Mouse (Mus musculus): ENCODE data around the gene Arid4b.

The Arid4b gene

DNA sequence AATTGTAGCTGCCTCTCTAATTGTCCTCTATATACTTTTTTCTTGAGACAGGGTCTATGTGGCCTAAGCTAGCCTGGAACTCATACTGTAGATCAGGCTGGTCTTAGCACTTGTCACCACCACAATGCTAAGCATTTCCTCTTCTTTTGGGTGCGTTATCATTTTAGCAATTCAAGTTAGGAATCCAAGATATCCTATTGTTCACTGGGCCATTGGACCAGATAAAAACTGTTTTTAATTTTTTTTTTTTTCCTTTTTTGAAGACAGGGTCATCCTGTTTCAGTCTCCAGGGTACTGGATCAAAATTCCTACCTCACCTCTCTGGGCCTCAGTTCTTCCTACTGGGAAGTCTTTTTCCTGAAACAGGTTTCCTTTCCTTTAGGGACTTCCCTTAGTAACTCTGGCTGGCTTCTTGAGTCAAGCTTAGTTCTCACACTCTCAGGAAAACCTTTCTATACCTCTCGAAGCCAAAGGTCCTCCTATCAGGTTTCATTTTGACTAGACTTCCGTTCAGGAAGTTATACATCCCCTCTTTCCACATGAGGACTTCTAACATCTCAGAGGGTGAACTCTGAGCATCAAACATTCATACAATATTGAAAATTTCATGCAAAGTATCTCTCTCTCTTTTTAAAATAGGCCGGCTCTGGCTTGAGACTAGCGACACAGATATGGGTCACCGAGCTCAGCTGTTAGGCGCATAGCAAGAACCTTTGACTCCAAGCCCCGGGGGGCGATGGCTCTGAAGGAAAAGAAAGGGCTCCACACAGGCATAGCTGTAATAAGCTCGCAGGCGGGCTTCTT is 621 bp upstream of the Arid4b start:
- no peak for DNase-seq

DNA sequence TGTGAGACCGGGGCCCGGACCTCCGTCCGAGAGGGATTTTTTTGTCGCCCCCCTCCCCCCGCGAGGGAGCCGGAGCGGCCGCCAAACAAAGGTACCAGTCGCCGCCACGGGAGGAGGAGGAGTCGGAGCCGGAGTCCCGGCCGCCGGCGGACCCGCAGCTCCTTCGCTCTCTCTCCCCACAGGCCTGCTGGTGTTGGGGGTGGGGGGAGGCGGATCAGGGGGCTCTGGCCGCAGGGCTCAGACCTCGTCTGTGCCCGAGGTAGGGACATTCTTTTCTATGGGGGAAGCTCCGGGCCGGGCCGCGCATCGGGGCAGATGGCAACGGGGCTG is 875 bp downstream of the Arid4b start:
- no peak for DNase-seq

DNA sequence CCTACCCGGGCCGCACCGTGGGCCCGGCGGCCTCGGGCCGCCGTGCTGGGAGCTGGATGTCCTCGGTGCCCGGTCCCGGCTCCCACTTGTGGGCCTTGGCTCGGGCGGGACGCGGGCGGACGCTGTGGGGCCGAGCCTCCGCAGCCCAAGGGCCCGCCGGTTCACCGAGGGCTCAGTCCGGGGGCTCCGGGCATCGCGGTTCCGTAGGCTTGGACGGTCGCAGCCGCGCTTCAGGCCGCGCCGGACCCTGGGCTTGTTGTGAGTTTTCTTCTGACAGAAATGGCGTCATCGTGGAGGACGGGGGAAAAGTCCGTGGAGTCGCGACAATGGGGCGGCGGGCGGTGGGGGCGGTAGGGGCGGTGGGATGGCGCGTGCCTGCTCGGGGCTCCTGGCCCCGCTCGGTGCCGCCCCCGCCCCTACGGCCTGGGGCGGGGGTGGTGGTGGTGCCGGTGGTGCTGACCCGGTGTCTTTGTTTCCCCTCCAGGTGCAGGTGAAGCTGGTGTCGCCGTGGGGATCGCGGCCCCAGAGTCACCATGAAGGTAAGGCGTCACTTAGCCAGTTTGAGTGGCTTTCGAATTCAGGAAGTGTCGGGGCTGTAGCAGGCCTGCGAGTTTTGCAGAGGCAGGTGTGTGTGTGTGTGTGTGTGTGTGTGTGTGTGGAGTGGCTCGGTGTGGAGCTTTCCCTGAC is 1.5 kb downstream of the Arid4b start:
- DNase-seq, result peak; percentile 58 to 72

DNA sequence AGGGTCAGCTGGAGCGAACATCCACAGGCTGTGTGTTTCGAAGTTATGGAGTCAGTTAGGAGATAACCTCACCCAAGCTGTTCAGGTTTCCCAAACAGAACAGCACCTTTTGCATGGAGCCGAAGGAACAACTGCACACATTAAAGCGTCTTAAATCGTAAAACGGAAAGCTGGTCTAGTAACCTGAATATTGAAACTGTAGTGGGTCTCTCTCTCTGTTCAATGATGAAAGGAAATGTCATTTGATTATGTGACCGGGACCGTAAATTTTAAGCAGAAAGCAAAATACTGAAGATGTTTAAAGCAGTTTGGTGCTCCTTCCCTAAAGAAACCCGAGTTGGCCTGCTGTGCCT is 2.0 kb downstream of the Arid4b start:
- no peak for DNase-seq

DNA sequence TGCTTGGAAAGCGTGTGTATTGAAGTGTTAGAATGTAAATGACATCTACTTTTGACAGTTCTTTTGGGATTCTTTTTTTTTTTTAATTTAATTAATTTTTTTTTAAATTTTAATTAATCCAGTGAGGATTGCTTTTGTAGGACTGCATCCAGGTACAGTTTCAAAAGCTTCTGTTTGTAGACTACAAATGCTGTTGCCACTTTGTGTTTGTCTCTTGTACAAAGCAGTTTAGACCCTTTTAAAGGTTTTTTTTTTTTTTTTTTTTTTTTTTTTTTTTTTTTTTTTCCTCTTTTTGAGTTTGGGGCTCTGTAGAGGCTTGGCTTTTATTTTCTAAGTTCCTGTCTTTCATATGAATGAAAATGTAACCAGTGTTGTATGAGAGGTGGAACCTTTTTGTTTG is 2.7 kb downstream of the Arid4b start:
- DNase-seq, result no peak

DNA sequence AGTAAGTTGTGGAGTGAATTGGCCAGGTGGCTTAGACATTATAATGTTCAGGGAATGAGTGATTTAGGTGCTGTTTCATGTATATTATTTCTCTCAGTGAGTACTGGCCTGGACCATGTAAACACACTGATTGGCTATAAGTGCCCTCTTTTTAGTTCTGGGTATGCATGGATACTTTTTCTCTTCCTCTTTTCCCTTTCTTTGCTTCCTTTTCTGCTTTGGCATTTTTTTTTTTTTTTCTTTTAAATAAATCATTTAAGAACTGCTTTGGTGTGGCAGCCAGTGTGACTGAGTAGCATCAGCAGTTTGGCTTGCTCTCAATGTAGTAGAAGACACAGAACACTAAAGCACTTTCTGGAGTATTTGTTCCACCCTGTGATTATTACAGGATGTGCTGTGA is 5.0 kb downstream of the Arid4b start:
- no peak for DNase-seq

DNA sequence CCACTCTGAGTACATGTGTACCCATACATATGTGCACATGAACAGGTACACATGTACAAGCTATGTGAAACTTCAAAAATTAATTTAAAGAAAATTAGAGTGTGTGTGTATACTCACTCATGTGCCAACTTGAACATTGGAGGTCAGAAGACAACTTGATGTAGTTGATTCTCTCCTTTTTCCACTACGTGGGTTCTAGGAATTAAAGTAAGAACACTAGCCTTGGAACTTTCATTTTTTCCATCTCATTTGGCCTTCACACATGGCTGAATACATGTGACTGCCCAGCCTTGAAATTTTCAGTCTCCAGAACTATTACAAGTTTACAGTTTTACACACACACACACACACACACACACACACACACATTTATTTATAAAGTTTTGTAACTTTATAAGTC is 6.3 kb downstream of the Arid4b start:
- no peak for DNase-seq

DNA sequence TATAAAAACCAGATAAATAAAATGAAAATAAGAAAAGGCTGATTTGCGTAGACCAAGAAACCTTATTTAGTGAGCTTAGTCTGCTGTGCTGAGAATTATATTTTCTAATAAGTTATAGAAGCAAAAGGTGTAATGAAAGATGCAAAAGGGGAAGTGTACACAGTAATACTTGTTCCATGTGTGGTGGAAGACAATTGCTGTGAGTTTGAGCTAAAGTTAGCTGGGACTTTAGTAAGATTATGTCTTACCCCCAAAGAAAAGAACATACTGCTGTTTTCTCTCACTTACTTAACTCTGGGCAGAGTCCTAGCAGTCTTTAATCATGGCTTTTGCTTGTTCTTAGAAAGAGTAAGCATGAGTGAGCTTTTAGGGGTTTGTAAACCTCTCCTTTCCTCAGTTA is 11.3 kb downstream of the Arid4b start:
- DNase-seq, result no peak

DNA sequence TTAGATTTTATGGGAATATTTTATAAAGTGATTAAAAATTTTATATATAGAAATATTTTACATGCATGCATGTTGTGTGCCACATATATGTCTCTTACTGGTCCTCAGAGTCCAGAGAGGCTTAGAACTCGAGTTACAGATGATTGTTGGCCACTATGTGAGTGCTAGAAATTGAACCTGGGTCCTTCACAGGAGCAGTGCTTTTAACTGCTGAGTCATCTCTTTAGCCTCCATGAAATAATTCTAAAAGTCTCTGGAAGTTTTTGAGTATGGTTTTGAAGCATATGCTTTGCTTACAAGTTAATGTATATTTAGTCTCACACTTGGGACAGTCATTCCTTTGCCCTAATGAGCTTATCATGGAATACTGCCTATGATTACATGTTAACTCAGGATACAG is 12.3 kb downstream of the Arid4b start:
- no peak for DNase-seq

DNA sequence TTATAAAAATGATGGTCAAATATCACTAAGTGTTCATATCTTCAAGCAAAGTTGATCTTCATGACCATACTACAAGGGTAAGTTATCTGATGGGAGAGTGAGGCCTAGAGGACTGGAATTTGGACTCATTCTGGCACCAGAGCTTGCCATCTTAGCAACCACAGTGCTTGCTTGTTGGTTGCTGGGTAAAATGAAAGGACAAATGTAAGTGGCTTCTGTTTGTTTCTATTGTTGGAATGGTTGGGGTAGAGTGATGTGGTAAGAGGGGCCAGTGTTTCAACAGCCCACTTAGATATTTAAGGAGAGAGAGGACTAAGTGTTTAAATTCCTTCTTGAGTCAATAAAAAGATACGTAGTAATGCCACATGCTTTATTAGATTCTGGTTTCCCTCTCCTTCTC is 25.6 kb downstream of the Arid4b start:
- DNase-seq, result no peak

DNA sequence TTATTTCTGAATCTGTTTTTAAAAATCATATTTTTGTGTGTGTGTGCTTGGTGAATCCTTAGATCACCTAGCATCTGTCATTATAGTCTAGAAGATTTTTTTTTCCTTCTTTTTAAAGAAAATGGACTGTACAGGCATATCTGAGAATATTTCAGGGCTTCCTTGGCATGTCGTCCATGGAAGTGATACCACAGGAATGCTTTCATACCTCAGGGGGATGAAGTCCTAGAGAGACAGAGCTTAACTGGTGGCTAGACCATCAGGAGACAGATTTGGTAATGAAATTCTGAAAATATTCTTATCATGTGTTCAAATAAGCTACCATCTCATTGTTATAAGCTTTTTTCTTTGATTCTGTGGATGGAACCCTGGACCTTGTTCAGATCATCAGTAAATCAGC is 40.0 kb downstream of the Arid4b start:
- no peak for DNase-seq

DNA sequence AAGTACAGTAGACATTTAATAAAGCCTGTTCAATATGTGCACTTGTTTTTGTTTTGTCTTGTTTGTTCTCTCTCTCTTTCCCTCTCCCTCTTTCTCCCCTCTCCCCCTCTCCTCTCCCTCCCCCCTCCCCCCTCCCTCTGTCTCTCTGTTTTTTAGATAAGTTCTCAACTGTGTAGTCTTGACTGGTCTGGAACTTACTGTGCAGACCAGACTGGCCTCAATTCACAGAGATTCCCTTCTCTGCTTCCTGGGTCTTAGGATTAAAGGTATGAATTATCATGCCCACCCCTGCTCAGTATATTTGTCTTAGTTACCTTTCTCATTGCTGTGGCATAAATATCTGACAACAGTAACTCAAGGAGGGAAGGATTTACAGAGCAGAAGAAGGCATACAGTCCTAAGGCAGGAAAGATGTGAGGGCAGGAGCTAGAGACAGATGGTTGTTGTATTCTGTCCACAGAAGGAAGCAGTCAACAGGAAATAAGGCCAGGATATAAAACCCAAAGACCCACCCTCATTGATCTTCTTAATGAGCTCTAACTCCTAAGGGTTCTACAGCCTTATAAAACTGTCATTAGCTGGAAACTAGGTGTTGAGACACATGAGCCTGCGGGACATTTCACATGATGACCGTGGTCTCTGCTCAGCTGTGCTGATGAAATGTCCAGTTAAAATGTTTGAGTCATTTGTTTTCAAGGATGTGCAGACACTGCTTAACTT is 47.3 kb downstream of the Arid4b start:
- peak in 1 of 2 experiments; percentile 11 for DNase-seq

DNA sequence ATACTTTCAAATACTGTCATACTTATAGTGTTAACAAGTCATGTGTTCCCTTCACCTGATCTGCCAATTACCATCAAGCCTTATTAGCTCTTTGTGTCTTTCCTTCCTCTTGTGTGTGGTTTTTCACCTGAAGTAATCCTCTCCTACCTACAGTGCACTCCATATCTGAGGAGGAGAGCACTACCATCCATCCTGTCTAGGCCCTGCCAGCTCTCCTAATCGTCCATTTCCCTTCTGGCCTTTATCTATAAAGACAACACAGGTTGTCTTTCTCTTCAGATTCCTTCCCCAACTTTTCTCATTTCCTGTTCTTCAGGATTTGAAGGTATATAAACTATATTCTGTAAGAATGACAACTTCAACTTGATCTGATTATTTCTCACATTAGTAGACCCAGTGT is 48.1 kb downstream of the Arid4b start:
- no peak for DNase-seq

DNA sequence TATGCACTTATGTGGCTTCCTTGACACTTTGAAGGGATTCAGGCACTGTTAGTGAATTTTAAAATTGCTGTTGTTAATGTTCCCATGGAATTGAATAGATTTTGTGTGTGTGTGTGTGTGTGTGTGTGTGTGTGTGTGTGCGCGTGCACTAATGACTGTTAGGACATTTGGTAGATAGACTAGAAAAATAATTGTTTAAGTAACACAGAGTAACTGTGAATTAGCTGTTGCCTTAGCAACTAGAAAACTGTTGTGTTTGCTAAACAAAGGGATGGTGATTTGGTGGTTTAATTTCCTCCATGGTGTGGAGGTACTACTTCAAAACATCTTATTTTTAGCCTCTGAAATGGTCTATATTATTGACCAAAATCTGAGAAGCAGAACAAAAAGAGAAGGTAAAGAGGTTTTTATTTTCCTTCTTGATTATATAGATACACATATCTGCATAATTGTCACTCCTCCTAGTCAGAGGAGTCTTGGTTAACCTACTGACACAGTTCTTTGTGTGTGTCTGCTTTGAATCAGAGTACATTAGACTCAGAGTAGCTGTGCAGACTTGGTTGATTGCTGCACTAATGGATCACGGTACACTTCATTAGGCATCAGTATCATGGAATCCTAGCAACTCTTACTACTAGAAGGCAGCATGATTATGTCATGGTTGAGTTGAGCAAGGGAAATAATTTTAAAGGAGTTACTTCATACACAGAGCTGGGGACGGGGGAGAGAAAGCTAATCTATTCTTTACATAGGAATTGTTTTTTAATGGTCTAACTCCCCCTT is 50.9 kb downstream of the Arid4b start:
- DNase-seq, result no peak

DNA sequence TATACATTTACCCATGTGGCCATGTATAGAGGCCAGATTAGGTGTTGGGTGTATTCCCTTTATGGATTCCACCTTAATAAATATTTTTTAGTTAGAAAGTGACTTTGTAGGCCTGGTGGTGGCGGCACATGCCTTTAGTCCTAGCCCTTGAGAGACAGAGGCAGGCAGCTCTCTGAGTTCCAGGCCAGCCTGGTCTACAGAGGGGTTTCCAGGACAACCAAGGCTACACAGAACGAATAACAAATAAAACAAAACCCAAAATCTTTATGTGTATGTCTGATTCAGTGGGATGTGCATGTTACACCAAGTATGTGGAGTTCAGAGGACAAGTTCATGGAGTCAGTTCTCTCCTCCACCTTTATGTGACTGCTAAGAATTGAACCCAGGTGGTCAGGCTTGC is 52.8 kb downstream of the Arid4b start:
- DNase-seq, result no peak

DNA sequence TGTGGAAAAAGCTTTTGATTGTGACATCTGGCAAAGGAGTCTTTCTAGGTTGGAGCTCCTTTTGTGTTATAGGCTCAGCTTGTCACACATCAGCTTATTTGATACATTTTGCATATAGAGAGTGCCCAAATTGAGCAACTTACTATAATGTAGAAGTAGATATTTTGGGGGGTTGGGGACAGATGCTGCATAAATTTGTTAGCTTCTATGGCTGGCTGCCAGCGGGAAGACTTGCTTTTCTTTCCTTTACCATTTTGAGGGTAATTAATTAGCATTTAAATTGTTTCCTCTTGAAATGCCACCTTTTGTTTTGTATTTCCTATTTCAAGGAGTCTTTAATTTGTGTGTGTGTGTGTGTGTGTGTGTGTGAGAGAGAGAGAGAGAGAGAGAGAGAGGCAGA is 68.6 kb downstream of the Arid4b start:
- no peak for DNase-seq

DNA sequence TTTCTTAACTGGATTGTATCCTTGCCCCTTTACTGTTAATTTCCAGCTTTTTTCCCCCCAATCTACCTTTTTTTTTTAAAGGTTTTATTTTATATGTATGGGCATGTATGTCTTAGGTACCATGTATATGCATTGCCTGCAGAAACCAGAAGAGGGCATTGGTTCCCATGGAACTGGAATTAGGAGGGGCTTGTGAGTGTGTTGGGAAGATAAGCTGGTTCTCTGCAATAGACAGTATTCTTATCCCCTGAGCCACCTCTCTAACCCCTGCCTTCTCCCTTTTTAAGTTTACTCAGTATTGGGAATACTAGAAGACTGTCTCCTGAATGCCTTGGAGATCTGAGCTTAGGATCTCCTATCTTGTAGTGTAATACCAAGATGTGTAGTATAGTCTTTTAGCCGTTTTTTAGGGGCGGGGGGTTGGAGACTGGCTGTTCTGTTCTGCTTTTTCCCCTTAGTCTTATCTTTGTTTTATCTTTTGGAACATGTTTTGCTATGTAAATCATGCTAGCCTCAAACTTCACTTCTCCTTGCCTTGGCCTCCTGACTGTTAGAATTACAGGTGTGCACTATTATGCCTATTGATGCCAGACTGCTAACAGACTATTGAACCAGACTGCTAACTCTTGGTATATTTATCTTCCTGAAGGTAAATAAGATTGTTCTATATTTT is 79.4 kb downstream of the Arid4b start:
- DNase-seq, result no peak

DNA sequence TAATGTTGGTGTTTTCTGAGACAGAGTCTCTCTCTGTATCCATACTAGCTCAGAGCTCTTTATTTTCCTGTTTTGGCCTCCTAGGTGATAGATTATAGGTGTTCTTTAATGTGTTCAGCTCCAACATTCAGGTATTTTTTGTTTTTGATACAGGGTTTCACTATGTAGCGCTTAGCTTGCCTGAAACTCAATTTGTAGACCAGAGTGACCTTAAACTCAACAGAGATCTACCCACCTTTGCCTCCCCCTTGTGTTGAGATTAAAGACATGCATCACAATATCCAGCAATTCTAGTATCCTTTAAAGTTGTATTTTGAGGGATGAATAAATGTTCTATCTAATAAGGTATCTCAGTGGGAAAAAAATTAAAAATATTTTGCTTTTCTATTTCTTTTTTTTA is 115.0 kb downstream of the Arid4b start:
- DNase-seq, result no peak

DNA sequence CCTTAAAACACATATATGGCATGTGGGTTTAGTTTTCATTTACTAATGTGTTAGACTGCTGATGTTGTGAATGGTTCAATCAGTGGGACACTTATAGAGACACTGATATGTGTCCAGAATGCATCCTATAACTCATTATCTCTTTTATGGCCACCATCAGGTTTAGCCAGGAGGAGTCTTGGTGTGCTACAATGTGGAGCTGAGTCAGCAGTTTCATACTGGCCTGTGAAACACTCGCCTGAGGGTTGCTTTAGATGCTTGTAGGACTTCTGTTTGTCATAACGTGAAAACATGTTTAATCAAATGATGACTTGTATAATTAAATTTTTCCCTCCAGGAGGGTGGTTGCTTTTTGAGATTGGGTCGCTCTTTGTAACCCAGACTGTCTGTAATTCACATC is 116.6 kb downstream of the Arid4b start:
- DNase-seq, result no peak

DNA sequence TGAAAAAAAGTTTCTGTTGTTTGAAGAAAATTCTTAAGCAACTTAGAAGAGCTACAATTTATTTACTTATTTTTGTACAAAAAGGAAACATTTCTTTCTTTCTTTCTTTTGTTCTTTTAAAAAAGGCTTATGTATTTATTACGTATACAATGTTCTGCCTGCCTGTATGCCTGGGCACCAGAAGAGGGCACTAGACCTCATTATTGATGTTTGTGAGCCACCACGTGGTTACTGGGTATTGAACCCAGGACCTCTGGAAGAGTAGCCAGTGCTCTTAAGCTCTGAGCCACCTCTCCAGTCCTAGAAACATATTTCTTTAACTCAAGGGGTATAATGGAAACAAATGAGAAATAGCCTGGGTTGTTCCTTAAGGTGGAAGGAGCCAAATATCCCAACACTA is 182.9 kb downstream of the Arid4b start:
- DNase-seq, result no peak
